Mouse (Mus musculus) embryonic facial prominence, embryonic 11.5 days (tissue): ENCODE measurements around the gene Kank1. TPM values are rescaled to one million over a fixed set of nuclear protein-coding genes. Genes with fewer than 3 reads are reported as not detected.

ENCODE experiments used
- ATAC-seq: fragments of 200-750 bp; cut with Nextera tagmentation; replicated peaks from 2 replicates; pipeline ENCODE4 v1.8.0; 2017; ENCODE audit warnings: low read depth; ENCODE audit not compliant: insufficient number of reproducible peaks, low FRiP score, low TSS enrichment
- DNase-seq: peaks from one replicate; pipeline ENCODE4 v3.0.0-alpha.2; 2015; ENCODE audit warnings: low spot score
- H3K27ac ChIP-seq: fragments of 300-500 bp; sonication (generic); replicated peaks from 2 replicates; pipeline ENCODE4 v1.5.1; 2014; ENCODE audit warnings: mild to moderate bottlenecking, low read depth, low read length, control low read depth
- H3K27me3 ChIP-seq: fragments of 300-500 bp; sonication (generic); 2 replicates; pipeline ENCODE4 v1.6.1; 2014; ENCODE audit warnings: mild to moderate bottlenecking, low read length, moderate library complexity, mixed read lengths; ENCODE audit not compliant: control insufficient read depth, insufficient read depth
- H3K36me3 ChIP-seq: fragments of 300-500 bp; sonication (generic); replicated peaks from 2 replicates; pipeline ENCODE4 v1.6.1; 2014; ENCODE audit warnings: low read depth, mild to moderate bottlenecking, low read length, moderate library complexity, mixed read lengths; ENCODE audit not compliant: control insufficient read depth, insufficient read depth
- H3K4me1 ChIP-seq: fragments of 300-500 bp; sonication (generic); 2 replicates; pipeline ENCODE4 v1.6.1; 2014; ENCODE audit warnings: low read length, mixed read lengths; ENCODE audit not compliant: control insufficient read depth, insufficient read depth
- H3K4me2 ChIP-seq: fragments of 300-500 bp; sonication (generic); 2 replicates; pipeline ENCODE4 v1.6.1; 2014; ENCODE audit warnings: low read depth, mild to moderate bottlenecking, control low read depth, low read length, moderate library complexity
- H3K4me3 ChIP-seq: fragments of 300-500 bp; sonication (generic); 2 replicates; pipeline ENCODE4 v1.5.1; 2014; ENCODE audit warnings: low read depth, low read length, control low read depth
- H3K9ac ChIP-seq: fragments of 300-500 bp; sonication (generic); replicated peaks from 2 replicates; pipeline ENCODE4 v1.6.1; 2014; ENCODE audit warnings: mild to moderate bottlenecking, control low read depth, low read length
- H3K9me3 ChIP-seq: fragments of 300-500 bp; sonication (generic); replicated peaks from 2 replicates; pipeline ENCODE4 v1.6.1; 2016; ENCODE audit warnings: mild to moderate bottlenecking, low read length, inconsistent platforms, mixed read lengths; ENCODE audit not compliant: control insufficient read depth
- WGBS: fragments of 180-500 bp; shearing (Covaris S2); extraction: QIAGEN DNeasy Blood & Tissue Kit; methylation state at CpG from one replicate; pipeline ENCODE4 v1.1.7; 2014; 5-methylcytosine and 5-hydroxymethylcytosine counted together
- polyA plus RNA-seq: library from polyadenylated mRNA; unstranded; fragments of >200 nt; fragmentation: Nextera tagmentation; extraction: Ambion mirVana; gene quantifications from 2 replicates; pipeline ENCODE4 v1.2.1, GENCODE M21; 2014

The Kank1 gene
- polyA plus RNA-seq, 1 experiment from 2014 or later, result 17.6 TPM

DNA sequence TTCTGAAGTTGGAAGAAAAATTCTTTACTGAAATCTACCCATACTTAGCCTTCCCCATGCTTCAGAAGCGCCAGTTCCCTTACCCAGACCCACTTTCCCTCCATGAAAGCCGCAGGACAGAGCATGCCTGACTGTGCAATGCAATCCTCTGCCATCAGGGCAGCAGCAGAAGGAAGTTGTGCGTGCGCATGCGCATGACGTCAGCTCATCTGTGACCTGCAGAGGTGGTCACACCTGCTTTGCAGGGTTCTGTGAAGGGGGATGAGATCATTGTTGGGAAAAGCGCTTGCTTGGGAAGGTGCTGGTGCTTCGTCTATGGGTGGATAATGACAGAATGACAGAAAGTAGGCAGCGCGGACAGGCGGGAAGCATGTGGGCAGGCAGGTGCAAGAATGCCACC is 155.4 kb downstream of the Kank1 start:
- H3K36me3 ChIP-seq, result no peaks in the 10 kb centered on the region
- H3K4me2 ChIP-seq, result no peak overlapping the region
- no peaks in the 10 kb centered on the region for H3K9me3 ChIP-seq
- H3K4me3 ChIP-seq, result no peak overlapping the region
- 87% methylated on average over 11 of the region's 11 CpGs for WGBS
- no peaks in the 10 kb centered on the region for H3K4me1 ChIP-seq
- no peak overlapping the region for H3K27ac ChIP-seq
- ATAC-seq (no peak), DNase-seq (no peak)
- H3K9ac ChIP-seq, result no peak overlapping the region
- no peaks in the 10 kb centered on the region for H3K27me3 ChIP-seq

DNA sequence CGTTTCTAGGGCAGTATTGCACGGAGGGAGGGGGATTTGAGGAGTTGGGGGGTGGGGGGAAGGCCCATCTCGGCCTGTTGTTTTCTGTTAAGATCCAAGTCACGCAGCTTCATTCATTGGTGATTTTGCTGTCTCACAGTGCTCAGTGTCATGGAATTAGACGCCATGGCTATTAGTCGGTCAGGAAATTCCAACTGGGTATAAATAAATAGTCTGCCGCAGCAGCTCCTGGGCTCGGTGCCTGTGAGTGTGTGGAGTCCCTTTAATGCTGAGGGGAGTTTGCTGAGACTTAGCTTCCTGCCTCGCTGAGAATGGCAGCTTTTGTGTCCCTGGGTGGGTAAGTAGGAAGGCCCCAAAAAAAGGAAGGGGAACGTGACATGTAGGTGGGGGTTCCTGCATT is 158.3 kb downstream of the Kank1 start:
- H3K36me3 ChIP-seq, result no peaks in the 10 kb centered on the region
- H3K4me1 ChIP-seq, result no peaks in the 10 kb centered on the region
- WGBS, result 12% methylated on average over 10 of the region's 10 CpGs
- no peaks in the 10 kb centered on the region for H3K9me3 ChIP-seq
- no peaks in the 10 kb centered on the region for H3K27me3 ChIP-seq
- 0 out of 2 replicates have a peak overlapping the region, but pooled peaks have one; percentile 25 for H3K9ac ChIP-seq
- no peak overlapping the region for H3K4me2 ChIP-seq
- no peak for ATAC-seq
- peak overlapping the region; percentile 39; the same call in 1 of the 2 replicates for H3K27ac ChIP-seq
- peak; percentile 56 for DNase-seq
- no peak overlapping the region for H3K4me3 ChIP-seq

DNA sequence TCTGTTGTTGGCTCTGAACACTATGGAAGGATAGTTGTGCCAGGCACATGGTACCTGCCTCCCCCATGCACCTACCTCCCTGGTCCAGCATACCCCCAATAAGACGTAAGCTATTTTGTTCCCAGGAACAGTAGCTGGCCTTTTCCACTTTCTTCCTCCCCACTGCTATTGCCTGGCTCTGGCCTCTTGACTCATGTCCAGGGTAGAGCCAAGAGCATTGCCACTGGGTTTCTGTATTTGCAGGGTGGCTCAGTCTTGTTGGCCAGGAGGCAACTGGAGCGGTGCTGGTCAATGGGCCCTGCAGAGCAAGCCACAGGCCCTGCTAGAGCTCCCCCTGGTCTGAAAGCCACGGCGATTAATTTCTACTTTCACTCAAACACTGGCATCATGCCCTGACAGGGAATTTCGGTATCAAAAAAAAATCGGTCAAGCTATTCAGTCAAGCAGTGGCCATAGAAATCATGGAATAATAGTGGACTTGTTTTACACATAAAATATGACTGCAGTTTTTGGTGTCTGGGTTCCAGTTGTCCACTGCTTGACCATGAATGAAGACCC is 160.0 kb downstream of the Kank1 start:
- Histone ChIP-seq H3K27ac (no peak overlapping the region), H3K9me3 (no peaks in the 10 kb centered on the region), H3K36me3 (no peaks in the 10 kb centered on the region), H3K4me1 (peaks cover 5% of the 10 kb centered on the region; the same call in 1 of the 2 replicates), H3K4me3 (no peak overlapping the region), H3K4me2 (no peak overlapping the region), H3K27me3 (no peaks in the 10 kb centered on the region), H3K9ac (no peak overlapping the region)
- DNase-seq, result no peak
- ATAC-seq, result no peak
- 95% methylated on average over 6 of the region's 6 CpGs for WGBS

- no peak overlapping the region for H3K4me2 ChIP-seq
- H3K27ac ChIP-seq, result peak overlapping the region; percentile 52
- ATAC-seq, result no peak
- no peak overlapping the region for H3K9ac ChIP-seq
- H3K4me1 ChIP-seq, result peaks cover 5% of the 10 kb centered on the region; the same call in 1 of the 2 replicates
- H3K4me3 ChIP-seq, result no peak overlapping the region
- H3K27me3 ChIP-seq, result no peaks in the 10 kb centered on the region
- DNase-seq, result peak; percentile 56
- WGBS, result 22% methylated on average over 9 of the region's 9 CpGs
- H3K36me3 ChIP-seq, result no peaks in the 10 kb centered on the region
- no peaks in the 10 kb centered on the region for H3K9me3 ChIP-seq
Measured at GRCm38 (mm10) chr19:25399511-25400211, 162.9 kb downstream of the Kank1 start.

GRCm38 (mm10) chr19:25400212-25400913 is 163.6 kb downstream of the Kank1 start:
- H3K4me1 ChIP-seq, result peaks cover 5% of the 10 kb centered on the region; the same call in 1 of the 2 replicates
- no peaks in the 10 kb centered on the region for H3K27me3 ChIP-seq
- no peaks in the 10 kb centered on the region for H3K9me3 ChIP-seq
- H3K9ac ChIP-seq, result no peak overlapping the region; the same call in 1 of the 2 replicates
- WGBS, result 39% methylated on average over 13 of the region's 13 CpGs
- H3K4me2 ChIP-seq, result no peak overlapping the region
- H3K27ac ChIP-seq, result peak overlapping the region; percentile 52
- DNase-seq (peak; percentile 30), ATAC-seq (peak; percentile 63; the same call in 1 of the 2 replicates)
- no peaks in the 10 kb centered on the region for H3K36me3 ChIP-seq
- no peak overlapping the region for H3K4me3 ChIP-seq

DNA sequence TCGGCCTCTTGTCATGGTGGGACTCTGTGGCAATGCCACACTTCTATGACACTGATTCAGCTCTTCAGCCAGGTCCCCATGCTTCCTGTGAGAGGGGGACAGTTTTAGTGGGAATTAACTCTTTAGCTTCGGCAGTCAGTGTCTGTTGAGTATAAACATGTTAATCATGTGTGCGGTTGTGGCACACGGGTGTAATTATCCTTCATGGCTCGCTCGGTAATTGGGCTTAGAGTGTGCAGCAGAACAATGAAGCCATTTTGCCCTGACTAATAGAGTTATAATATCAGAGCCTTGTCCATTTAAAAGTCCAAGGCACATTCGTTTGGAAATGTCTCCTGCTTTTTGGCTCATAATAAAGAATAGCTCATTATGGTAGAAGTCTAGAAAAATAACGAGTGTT is 164.7 kb downstream of the Kank1 start:
- H3K9ac ChIP-seq, result no peak overlapping the region
- 44% methylated on average over 8 of the region's 8 CpGs for WGBS
- DNase-seq, result no peak
- no peak overlapping the region for H3K4me3 ChIP-seq
- no peak for ATAC-seq
- H3K27ac ChIP-seq, result no peak overlapping the region
- no peaks in the 10 kb centered on the region for H3K36me3 ChIP-seq
- no peaks in the 10 kb centered on the region for H3K27me3 ChIP-seq
- H3K4me2 ChIP-seq, result no peak overlapping the region
- peaks cover 7% of the 10 kb centered on the region for H3K4me1 ChIP-seq
- no peaks in the 10 kb centered on the region for H3K9me3 ChIP-seq

DNA sequence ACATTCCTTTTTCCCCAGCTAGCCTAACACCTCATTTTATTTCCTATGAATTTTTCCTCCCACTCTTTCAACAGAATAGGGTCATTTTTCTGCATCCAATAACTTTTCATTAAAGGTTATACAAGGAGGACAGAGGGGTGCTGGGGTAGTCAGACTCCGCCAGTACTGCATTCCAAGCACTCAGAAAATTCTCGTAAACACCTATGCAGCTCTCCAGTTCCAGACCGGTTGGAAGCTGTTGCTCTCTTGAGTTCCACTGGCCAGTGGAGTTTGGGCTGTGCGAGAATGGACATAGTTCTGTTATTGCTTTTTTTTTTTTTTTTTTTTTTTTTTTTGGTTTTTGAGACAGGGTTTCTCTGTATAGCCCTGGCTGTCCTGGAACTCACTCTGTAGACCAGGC is 167.4 kb downstream of the Kank1 start:
- Histone ChIP-seq H3K4me1 (peaks cover 7% of the 10 kb centered on the region), H3K36me3 (no peaks in the 10 kb centered on the region), H3K4me2 (no peak overlapping the region), H3K9me3 (no peaks in the 10 kb centered on the region), H3K4me3 (no peak overlapping the region), H3K9ac (no peak overlapping the region), H3K27ac (no peak overlapping the region), H3K27me3 (no peaks in the 10 kb centered on the region)
- DNase-seq (no peak), ATAC-seq (no peak)
- 94% methylated on average over 4 of the region's 4 CpGs for WGBS

- no peaks in the 10 kb centered on the region for H3K9me3 ChIP-seq
- peak overlapping the region; percentile 93; the same call in 1 of the 2 replicates for H3K4me2 ChIP-seq
- H3K4me1 ChIP-seq, result peaks cover 2% of the 10 kb centered on the region; the same call in 1 of the 2 replicates
- peaks cover 4% of the 10 kb centered on the region; the same call in 1 of the 2 replicates for H3K36me3 ChIP-seq
- no peaks in the 10 kb centered on the region for H3K27me3 ChIP-seq
- no peak overlapping the region for H3K4me3 ChIP-seq
- ATAC-seq (no peak), DNase-seq (no peak)
- no peak overlapping the region for H3K9ac ChIP-seq
- 28% methylated on average over 6 of the region's 6 CpGs for whole genome bisulfite sequencing
- peak overlapping the region; percentile 87 for H3K27ac ChIP-seq
Measured at GRCm38 (mm10) chr19:25405987-25406386, 169.2 kb downstream of the Kank1 start.
